Mouse (Mus musculus): ENCODE data around the gene Pdzrn4. TPM values are rescaled to one million over a fixed set of nuclear protein-coding genes. Genes with fewer than 3 reads are reported as not detected.
A peak's percentile ranks its signal among the peaks of the same experiment; 100 is the strongest.

The Pdzrn4 gene
- polyA plus RNA-seq, 1 experiment from 2014 or later: 25.2 TPM

- no peaks in the 10 kb centered on the region for H3K4me1 ChIP-seq (ENCODE audit: control insufficient read depth, insufficient read depth, low read length)
- H3K9me3 ChIP-seq (ENCODE audit: control insufficient read depth, low read length): no peaks in the 10 kb centered on the region
- ATAC-seq (ENCODE audit: low FRiP score, low TSS enrichment) (no peak), DNase-seq (no peak)
- 83% methylated on average over 3 of the region's 3 CpGs for WGBS
- H3K27me3 ChIP-seq (ENCODE audit: control insufficient read depth, insufficient read depth, low read length): no peaks in the 10 kb centered on the region
- no peaks in the 10 kb centered on the region for H3K36me3 ChIP-seq (ENCODE audit: control insufficient read depth, insufficient read depth, low read length)
- no peak overlapping the region for H3K4me3 ChIP-seq (replicated peaks; ENCODE audit: low read depth, low read length)
- H3K9ac ChIP-seq (replicated peaks; ENCODE audit: low read length): no peak overlapping the region
- H3K27ac ChIP-seq (replicated peaks; ENCODE audit: low read depth, low read length): no peak overlapping the region
- H3K4me2 ChIP-seq (ENCODE audit: low read length): no peak overlapping the region
Observed at GRCm38 (mm10) chr15:92555716-92556115, 159.0 kb downstream of the Pdzrn4 start.

- H3K36me3 ChIP-seq (ENCODE audit: control insufficient read depth, insufficient read depth, low read length): no peaks in the 10 kb centered on the region
- H3K4me3 ChIP-seq (replicated peaks; ENCODE audit: low read depth, low read length): no peak overlapping the region
- 94% methylated on average over 5 of the region's 5 CpGs for WGBS
- no peaks in the 10 kb centered on the region for H3K27me3 ChIP-seq (ENCODE audit: control insufficient read depth, insufficient read depth, low read length)
- H3K4me2 ChIP-seq (ENCODE audit: low read length): no peak overlapping the region
- no peak overlapping the region for H3K9ac ChIP-seq (replicated peaks; ENCODE audit: low read length)
- DNase-seq (no peak), ATAC-seq (ENCODE audit: low FRiP score, low TSS enrichment) (no peak)
- no peaks in the 10 kb centered on the region for H3K9me3 ChIP-seq (ENCODE audit: control insufficient read depth, low read length)
- H3K4me1 ChIP-seq (ENCODE audit: control insufficient read depth, insufficient read depth, low read length): no peaks in the 10 kb centered on the region
- H3K27ac ChIP-seq (replicated peaks; ENCODE audit: low read depth, low read length): no peak overlapping the region
Observed at GRCm38 (mm10) chr15:92558592-92558991, 161.9 kb downstream of the Pdzrn4 start.

- H3K36me3 ChIP-seq (ENCODE audit: control insufficient read depth, insufficient read depth, low read length): no peaks in the 10 kb centered on the region
- 92% methylated on average over 6 of the region's 6 CpGs for WGBS
- H3K4me2 ChIP-seq (ENCODE audit: low read length): no peak overlapping the region
- H3K9me3 ChIP-seq (ENCODE audit: control insufficient read depth, low read length): no peaks in the 10 kb centered on the region
- H3K27ac ChIP-seq (replicated peaks; ENCODE audit: low read depth, low read length): no peak overlapping the region
- no peak for ATAC-seq (ENCODE audit: low FRiP score, low TSS enrichment)
- H3K4me3 ChIP-seq (replicated peaks; ENCODE audit: low read depth, low read length): no peak overlapping the region
- no peak overlapping the region for H3K9ac ChIP-seq (replicated peaks; ENCODE audit: low read length)
- no peaks in the 10 kb centered on the region for H3K4me1 ChIP-seq (ENCODE audit: control insufficient read depth, insufficient read depth, low read length)
- DNase-seq: no peak
- H3K27me3 ChIP-seq (ENCODE audit: control insufficient read depth, insufficient read depth, low read length): no peaks in the 10 kb centered on the region
Observed at GRCm38 (mm10) chr15:92562149-92562548, 165.5 kb downstream of the Pdzrn4 start.

- DNase-seq (no peak), ATAC-seq (ENCODE audit: low FRiP score, low TSS enrichment) (no peak)
- H3K36me3 ChIP-seq (ENCODE audit: control insufficient read depth, insufficient read depth, low read length): no peaks in the 10 kb centered on the region
- H3K27ac ChIP-seq (replicated peaks; ENCODE audit: low read depth, low read length): no peak overlapping the region
- no peaks in the 10 kb centered on the region for H3K9me3 ChIP-seq (ENCODE audit: control insufficient read depth, low read length)
- no peaks in the 10 kb centered on the region for H3K4me1 ChIP-seq (ENCODE audit: control insufficient read depth, insufficient read depth, low read length)
- H3K4me2 ChIP-seq (ENCODE audit: low read length): no peak overlapping the region
- no peaks in the 10 kb centered on the region for H3K27me3 ChIP-seq (ENCODE audit: control insufficient read depth, insufficient read depth, low read length)
- WGBS: 85% methylated on average over 2 of the region's 2 CpGs
- no peak overlapping the region for H3K9ac ChIP-seq (replicated peaks; ENCODE audit: low read length)
- no peak overlapping the region for H3K4me3 ChIP-seq (replicated peaks; ENCODE audit: low read depth, low read length)
Observed at GRCm38 (mm10) chr15:92563576-92563975, 166.9 kb downstream of the Pdzrn4 start.

- Histone ChIP-seq H3K9ac (replicated peaks; ENCODE audit: low read length) (no peak overlapping the region), H3K36me3 (ENCODE audit: control insufficient read depth, insufficient read depth, low read length) (no peaks in the 10 kb centered on the region), H3K4me1 (ENCODE audit: control insufficient read depth, insufficient read depth, low read length) (peaks cover 9% of the 10 kb centered on the region), H3K4me3 (replicated peaks; ENCODE audit: low read depth, low read length) (no peak overlapping the region), H3K9me3 (ENCODE audit: control insufficient read depth, low read length) (no peaks in the 10 kb centered on the region), H3K4me2 (ENCODE audit: low read length) (no peak overlapping the region), H3K27me3 (ENCODE audit: control insufficient read depth, insufficient read depth, low read length) (no peaks in the 10 kb centered on the region), H3K27ac (replicated peaks; ENCODE audit: low read depth, low read length) (peak overlapping the region; percentile 72)
- 53% methylated on average over 3 of the region's 3 CpGs for WGBS
- ATAC-seq (ENCODE audit: low FRiP score, low TSS enrichment) (peak; percentile 57; the same call in 1 of the 2 replicates), DNase-seq (peak; percentile 87)
Observed at GRCm38 (mm10) chr15:92570526-92571243, 174.0 kb downstream of the Pdzrn4 start.

- Histone ChIP-seq H3K9ac (replicated peaks; ENCODE audit: low read length) (no peak overlapping the region), H3K4me2 (ENCODE audit: low read length) (no peak overlapping the region), H3K9me3 (ENCODE audit: control insufficient read depth, low read length) (no peaks in the 10 kb centered on the region), H3K36me3 (ENCODE audit: control insufficient read depth, insufficient read depth, low read length) (no peaks in the 10 kb centered on the region), H3K4me3 (replicated peaks; ENCODE audit: low read depth, low read length) (no peak overlapping the region), H3K27me3 (ENCODE audit: control insufficient read depth, insufficient read depth, low read length) (no peaks in the 10 kb centered on the region), H3K4me1 (ENCODE audit: control insufficient read depth, insufficient read depth, low read length) (peaks cover 9% of the 10 kb centered on the region), H3K27ac (replicated peaks; ENCODE audit: low read depth, low read length) (peak overlapping the region; percentile 72)
- ATAC-seq (ENCODE audit: low FRiP score, low TSS enrichment) (no peak), DNase-seq (no peak)
- WGBS: 59% methylated on average over 5 of the region's 5 CpGs
Observed at GRCm38 (mm10) chr15:92571244-92571539, 174.5 kb downstream of the Pdzrn4 start.

- peaks cover 26% of the 10 kb centered on the region for H3K4me1 ChIP-seq (ENCODE audit: control insufficient read depth, insufficient read depth, low read length)
- ATAC-seq (ENCODE audit: low FRiP score, low TSS enrichment) (no peak; the same call in 1 of the 2 replicates), DNase-seq (peak; percentile 81)
- H3K27me3 ChIP-seq (ENCODE audit: control insufficient read depth, insufficient read depth, low read length): 0 out of 2 replicates have a peak, but pooled peaks cover 6% of the 10 kb centered on the region
- no peak overlapping the region for H3K27ac ChIP-seq (replicated peaks; ENCODE audit: low read depth, low read length)
- WGBS: 13% methylated on average over 11 of the region's 11 CpGs
- 0 out of 2 replicates have a peak overlapping the region, but pooled peaks have one; percentile 1 for H3K4me2 ChIP-seq (ENCODE audit: low read length)
- H3K9ac ChIP-seq (replicated peaks; ENCODE audit: low read length): no peak overlapping the region
- no peaks in the 10 kb centered on the region for H3K9me3 ChIP-seq (ENCODE audit: control insufficient read depth, low read length)
- H3K4me3 ChIP-seq (replicated peaks; ENCODE audit: low read depth, low read length): no peak overlapping the region
- H3K36me3 ChIP-seq (ENCODE audit: control insufficient read depth, insufficient read depth, low read length): no peaks in the 10 kb centered on the region
Observed at GRCm38 (mm10) chr15:92577476-92577875, 180.8 kb downstream of the Pdzrn4 start.

- no peaks in the 10 kb centered on the region for H3K36me3 ChIP-seq (ENCODE audit: control insufficient read depth, insufficient read depth, low read length)
- 33% methylated on average over 3 of the region's 3 CpGs for WGBS
- ATAC-seq (ENCODE audit: low FRiP score, low TSS enrichment): no peak
- peaks cover 26% of the 10 kb centered on the region for H3K4me1 ChIP-seq (ENCODE audit: control insufficient read depth, insufficient read depth, low read length)
- 0 out of 2 replicates have a peak, but pooled peaks cover 6% of the 10 kb centered on the region for H3K27me3 ChIP-seq (ENCODE audit: control insufficient read depth, insufficient read depth, low read length)
- H3K27ac ChIP-seq (replicated peaks; ENCODE audit: low read depth, low read length): no peak overlapping the region
- DNase-seq: no peak
- H3K4me2 ChIP-seq (ENCODE audit: low read length): no peak overlapping the region
- no peaks in the 10 kb centered on the region for H3K9me3 ChIP-seq (ENCODE audit: control insufficient read depth, low read length)
- no peak overlapping the region for H3K4me3 ChIP-seq (replicated peaks; ENCODE audit: low read depth, low read length)
- no peak overlapping the region for H3K9ac ChIP-seq (replicated peaks; ENCODE audit: low read length)
Observed at GRCm38 (mm10) chr15:92580217-92580616, 183.5 kb downstream of the Pdzrn4 start.

GRCm38 (mm10) chr15:92580742-92581383, 184.2 kb downstream of the Pdzrn4 start:
- peak; percentile 64; the same call in 1 of the 2 replicates for ATAC-seq (ENCODE audit: low FRiP score, low TSS enrichment)
- Histone ChIP-seq H3K9ac (replicated peaks; ENCODE audit: low read length) (no peak overlapping the region), H3K36me3 (ENCODE audit: control insufficient read depth, insufficient read depth, low read length) (no peaks in the 10 kb centered on the region), H3K4me3 (replicated peaks; ENCODE audit: low read depth, low read length) (no peak overlapping the region), H3K27ac (replicated peaks; ENCODE audit: low read depth, low read length) (no peak overlapping the region; the same call in 1 of the 2 replicates), H3K27me3 (ENCODE audit: control insufficient read depth, insufficient read depth, low read length) (0 out of 2 replicates have a peak, but pooled peaks cover 6% of the 10 kb centered on the region), H3K4me1 (ENCODE audit: control insufficient read depth, insufficient read depth, low read length) (peaks cover 26% of the 10 kb centered on the region), H3K9me3 (ENCODE audit: control insufficient read depth, low read length) (no peaks in the 10 kb centered on the region), H3K4me2 (ENCODE audit: low read length) (0 out of 2 replicates have a peak overlapping the region, but pooled peaks have one; percentile 5)
- DNase-seq: peak; percentile 51
- WGBS: 33% methylated on average over 9 of the region's 9 CpGs
